In genomic region chr7:45909145-45909544, GRCm38 (mm10) we compare ENCODE assay signal across 22 mouse cellular contexts. TPM values are rescaled to one million over a fixed set of nuclear protein-coding genes. Genes with fewer than 3 reads are reported as not detected.
DNase-seq lines count a peak whose midpoint lies in the region.
"Had no signal": no experiment of that assay in that cellular context is flagged by ENCODE, and none has a peak within 500 bp of the region (broad histone marks: within the 10 kb centered on the region; RNA-seq: fewer than 3 reads in every experiment).

No protein-coding gene starts in this region.

- H3K4me1 ChIP-seq in heart, embryonic 10.5 days, result no peaks in the 10 kb centered on the region
- H3K4me1 ChIP-seq in limb, embryonic 10.5 days, result 0 out of 2 replicates have a peak, but pooled peaks cover 3% of the 10 kb centered on the region
- H3K4me1 ChIP-seq: forebrain, embryonic 10.5 days; forebrain, embryonic 12.5 days had no signal

- no peak overlapping the region for H3K4me3 ChIP-seq in heart, embryonic 10.5 days
- H3K4me3 ChIP-seq in limb, embryonic 10.5 days, result no peak overlapping the region
- H3K4me3 ChIP-seq: embryonic facial prominence, embryonic 10.5 days; embryonic facial prominence, embryonic 12.5 days; erythroblast, embryonic 14.5 days; forebrain, embryonic 10.5 days; forebrain, embryonic 12.5 days had no signal

- H3K27me3 ChIP-seq in heart, embryonic 10.5 days (ENCODE audit: insufficient read depth, poor library complexity, severe bottlenecking), result no peaks in the 10 kb centered on the region
- no peaks in the 10 kb centered on the region for H3K27me3 ChIP-seq in limb, embryonic 10.5 days (ENCODE audit: low read depth, poor library complexity, severe bottlenecking)
- H3K27me3 ChIP-seq: embryonic facial prominence, embryonic 12.5 days; forebrain, embryonic 12.5 days had no signal

- no peaks in the 10 kb centered on the region for H3K9me3 ChIP-seq in heart, embryonic 10.5 days
- no peaks in the 10 kb centered on the region for H3K9me3 ChIP-seq in limb, embryonic 10.5 days (replicated peaks)
- H3K9me3 ChIP-seq: embryonic facial prominence, embryonic 12.5 days; forebrain, embryonic 12.5 days had no signal

- peak; percentile 74 for DNase-seq in heart, embryonic 10.5 days (ENCODE audit: low spot score)
- DNase-seq in heart, postnatal 10 days, result no peak
- peak; percentile 15 to 28 for DNase-seq in B cell, adult 2 months
- DNase-seq in limb, embryonic 10.5 days (ENCODE audit: low spot score), result no peak
- no peak for DNase-seq in ovary, postnatal 36 days (ENCODE audit: low spot score)
- no peak for DNase-seq in kidney, adult 18-20 months
- DNase-seq in cerebellum, postnatal 10 days, result no peak
- DNase-seq: adrenal gland, adult 2 months; adrenal gland, postnatal 10 days; adrenal gland, postnatal 25 days; cerebellum, adult 11 months; cerebellum, adult 18-20 months; cerebellum, adult 8-10 months; cerebellum, adult 9-11 months; cerebellum, postnatal 25 days had no signal

- WGBS in heart, embryonic 10.5 days, result 89% methylated on average over 16 of the region's 16 CpGs
- WGBS in limb, embryonic 10.5 days, result 93% methylated on average over 16 of the region's 16 CpGs

- peaks cover 48% of the 10 kb centered on the region for H3K36me3 ChIP-seq in heart, embryonic 10.5 days
- peaks cover 39% of the 10 kb centered on the region for H3K36me3 ChIP-seq in limb, embryonic 10.5 days

- no peak overlapping the region for H3K27ac ChIP-seq in heart, embryonic 10.5 days
- H3K27ac ChIP-seq in limb, embryonic 10.5 days, result 0 out of 2 replicates have a peak overlapping the region, but pooled peaks have one; percentile 23
- H3K27ac ChIP-seq: embryonic facial prominence, embryonic 10.5 days; embryonic facial prominence, embryonic 12.5 days; forebrain, embryonic 10.5 days; forebrain, embryonic 12.5 days had no signal

- intact Hi-C loops in heart, postnatal 10 days (cut with DNase I), result no loop called here

RNA-seq across cellular contexts. Expression of gene Emp3, which starts 12.1 kb away (rescaled TPM):
- polyA plus RNA-seq in heart, embryonic 10.5 days (2016; fragmentation: Nextera tagmentation; extraction: Ambion mirVana), result 45.0 and 46.1 TPM in 2 replicates
- 10 to 100 TPM; 37.0 to 44.5 TPM for total RNA-seq in heart, postnatal 10 days (2021)
- polyA plus RNA-seq in limb, embryonic 10.5 days (2016; fragmentation: Nextera tagmentation; extraction: Ambion mirVana), result 18.5 and 34.5 TPM in 2 replicates

RNA-seq across cellular contexts. Expression of gene Tmem143, which starts 12.4 kb away (rescaled TPM):
- 5.8 and 6.5 TPM in 2 replicates for polyA plus RNA-seq in heart, embryonic 10.5 days (2016; fragmentation: Nextera tagmentation; extraction: Ambion mirVana)
- total RNA-seq in heart, postnatal 10 days (2021), result 10 to 100 TPM; 56.8 to 58.7 TPM
- polyA plus RNA-seq in limb, embryonic 10.5 days (2016; fragmentation: Nextera tagmentation; extraction: Ambion mirVana), result 4.8 and 5.7 TPM in 2 replicates

RNA-seq across cellular contexts. Expression of gene Syngr4, which starts 12.6 kb away (rescaled TPM):
- polyA plus RNA-seq in heart, embryonic 10.5 days (2016; fragmentation: Nextera tagmentation; extraction: Ambion mirVana), result 0.99 and 1.5 TPM in 2 replicates
- under 1 TPM in 1 of 2 experiments, not detected in 1; 0.37 TPM for total RNA-seq in heart, postnatal 10 days (2021)
- 1.4 and 1.5 TPM in 2 replicates for polyA plus RNA-seq in limb, embryonic 10.5 days (2016; fragmentation: Nextera tagmentation; extraction: Ambion mirVana)
- total RNA-seq: adrenal gland, adult 2 months; ES-E14 had no signal
- polyA plus RNA-seq: forebrain, embryonic 16.5 days had no signal

RNA-seq across cellular contexts. Expression of gene Ccdc114, which starts 14.7 kb away (rescaled TPM):
- polyA plus RNA-seq in heart, embryonic 10.5 days (2016; fragmentation: Nextera tagmentation; extraction: Ambion mirVana), result 3.2 and 3.3 TPM in 2 replicates
- total RNA-seq in heart, postnatal 10 days (2021), result 1 to 10 TPM in 1 of 2 experiments, under 1 TPM in 1; 0.96 to 2.0 TPM
- 4.4 and 6.3 TPM in 2 replicates for polyA plus RNA-seq in limb, embryonic 10.5 days (2016; fragmentation: Nextera tagmentation; extraction: Ambion mirVana)
- polyA plus RNA-seq: erythroblast, embryonic 14.5 days had no signal

RNA-seq across cellular contexts. Expression of gene Grin2d, which starts 31.0 kb away (rescaled TPM):
- 0.10 and 0.18 TPM in 2 replicates for polyA plus RNA-seq in heart, embryonic 10.5 days (2016; fragmentation: Nextera tagmentation; extraction: Ambion mirVana)
- under 1 TPM; 0.55 to 0.77 TPM for total RNA-seq in heart, postnatal 10 days (2021)
- polyA plus RNA-seq in limb, embryonic 10.5 days (2016; fragmentation: Nextera tagmentation; extraction: Ambion mirVana), result 0.09 and 0.10 TPM in 2 replicates

Comparison
In these comparisons a context has a peak if more than half of its experiments do, and no peak if none do; other contexts are left out.
1. DNase-seq: peak in heart, embryonic 10.5 days (single experiment) and B cell, adult 2 months (2 of 2); none in heart, postnatal 10 days (0 of 2), limb, embryonic 10.5 days (single experiment), ovary, postnatal 36 days (single experiment), kidney, adult 18-20 months (single experiment) and cerebellum, postnatal 10 days (0 of 2).